Mouse (Mus musculus) limb, embryonic 14.5 days (tissue): ENCODE data around the gene Epyc. TPM values are rescaled to one million over a fixed set of nuclear protein-coding genes. Genes with fewer than 3 reads are reported as not detected.

ENCODE experiments used
- ATAC-seq: fragments of 200-750 bp; cut with Nextera tagmentation; 2 replicates; pipeline ENCODE4 v1.8.0; 2017; ENCODE audit warnings: low read depth, moderate number of reproducible peaks, moderate TSS enrichment; ENCODE audit not compliant: low FRiP score
- DNase-seq: peaks from one replicate; pipeline ENCODE4 v3.0.0-alpha.2; 2015; ENCODE audit warnings: low spot score
- H3K27ac ChIP-seq: fragments of 300-500 bp; sonication (generic); replicated peaks from 2 replicates; pipeline ENCODE4 v1.5.1; 2014; ENCODE audit warnings: low read depth, mild to moderate bottlenecking, low read length, moderate library complexity, mixed read lengths
- H3K27me3 ChIP-seq: fragments of 300-500 bp; sonication (generic); 2 replicates; pipeline ENCODE4 v1.6.1; 2014; ENCODE audit warnings: low read length, mixed read lengths; ENCODE audit not compliant: control insufficient read depth, insufficient read depth
- H3K36me3 ChIP-seq: fragments of 300-500 bp; sonication (generic); 2 replicates; pipeline ENCODE4 v1.6.1; 2014; ENCODE audit warnings: mild to moderate bottlenecking, low read length, moderate library complexity, mixed read lengths; ENCODE audit not compliant: control insufficient read depth, insufficient read depth
- H3K4me1 ChIP-seq: fragments of 300-500 bp; sonication (generic); 2 replicates; pipeline ENCODE4 v1.6.1; 2014; ENCODE audit warnings: antibody characterized with exemption, low read length, mixed read lengths; ENCODE audit not compliant: control insufficient read depth, insufficient read depth
- H3K4me2 ChIP-seq: fragments of 300-500 bp; sonication (generic); replicated peaks from 2 replicates; pipeline ENCODE4 v1.6.1; 2014; ENCODE audit warnings: low read depth, mild to moderate bottlenecking, low read length, moderate library complexity; ENCODE audit not compliant: severe bottlenecking
- H3K4me3 ChIP-seq: fragments of 300-500 bp; sonication (generic); replicated peaks from 2 replicates; pipeline ENCODE4 v1.5.1; 2014; ENCODE audit warnings: low read length
- H3K9ac ChIP-seq: fragments of 300-500 bp; sonication (generic); 2 replicates; pipeline ENCODE4 v1.6.1; 2014; ENCODE audit warnings: mild to moderate bottlenecking, low read depth, low read length, moderate library complexity; ENCODE audit not compliant: severe bottlenecking
- H3K9me3 ChIP-seq: fragments of 300-500 bp; sonication (generic); 2 replicates; pipeline ENCODE4 v1.6.1; 2016; ENCODE audit warnings: low read length; ENCODE audit not compliant: control insufficient read depth
- POLR2A ChIP-seq: fragments of 200-500 bp; IDR thresholded peaks from 2 replicates; pipeline ENCODE4 v1.8.0; 2012; ENCODE audit warnings: inconsistent platforms, mild to moderate bottlenecking, moderate library complexity, borderline replicate concordance; ENCODE audit not compliant: insufficient read depth, insufficient read length; ENCODE audit errors: extremely low read depth
- WGBS: fragments of 180-500 bp; shearing (Covaris S2); extraction: QIAGEN DNeasy Blood & Tissue Kit; methylation state at CpG from one replicate; pipeline ENCODE4 v1.1.7; 2014; 5-methylcytosine and 5-hydroxymethylcytosine counted together
- polyA plus RNA-seq, 2 experiments: library from polyadenylated mRNA; depleted of rRNA in 1 of 2; stranded (reverse) in 1 of 2; unstranded in 1 of 2; fragments of >200 nt; fragmentation: Nextera tagmentation in 1 of 2; extraction: Ambion mirVana in 1 of 2; gene quantifications; 2 replicates each; pipeline versions ENCODE4 v1.2.1 to v1.2.3; 2012 to 2014

Gene Epyc
- polyA plus RNA-seq, 2 experiments: 38.4 to 79.8 TPM

GRCm38 (mm10) chr10:97624381-97624780 is 19.5 kb upstream of the Epyc start:
- Histone ChIP-seq H3K36me3 (no peaks in the 10 kb centered on the region), H3K4me3 (no peak overlapping the region), H3K27me3 (no peaks in the 10 kb centered on the region), H3K9ac (no peak overlapping the region), H3K4me1 (peaks cover 4% of the 10 kb centered on the region), H3K9me3 (no peaks in the 10 kb centered on the region), H3K4me2 (no peak overlapping the region), H3K27ac (peak overlapping the region; percentile 19; the same call in 1 of the 2 replicates)
- ATAC-seq (no peak), DNase-seq (peak; percentile 73)
- no peak for TF ChIP-seq POLR2A
- WGBS: 21% methylated on average over 2 of the region's 2 CpGs

GRCm38 (mm10) chr10:97625116-97625515 is 18.8 kb upstream of the Epyc start:
- no peak for ATAC-seq
- H3K27ac ChIP-seq: peak overlapping the region; percentile 55; the same call in 1 of the 2 replicates

GRCm38 (mm10) chr10:97626543-97626942 is 17.3 kb upstream of the Epyc start:
- ATAC-seq: no peak
- 37% methylated on average over 1 of the region's 1 CpGs for WGBS
- Histone ChIP-seq H3K9ac (no peak overlapping the region), H3K4me2 (no peak overlapping the region), H3K4me3 (no peak overlapping the region), H3K27me3 (no peaks in the 10 kb centered on the region), H3K27ac (peak overlapping the region; percentile 61), H3K9me3 (no peaks in the 10 kb centered on the region), H3K4me1 (peaks cover 4% of the 10 kb centered on the region), H3K36me3 (no peaks in the 10 kb centered on the region)
- no peak for TF ChIP-seq POLR2A
- DNase-seq: peak; percentile 47

More at GRCm38 (mm10) chr10:97625116-97625515, 18.8 kb upstream of the Epyc start:
- H3K4me1 ChIP-seq: peaks cover 4% of the 10 kb centered on the region
- H3K4me3 ChIP-seq: no peak overlapping the region
- no peaks in the 10 kb centered on the region for H3K9me3 ChIP-seq
- no peak overlapping the region for H3K9ac ChIP-seq
- no peak overlapping the region for H3K4me2 ChIP-seq
- peak; percentile 64 for DNase-seq
- no peaks in the 10 kb centered on the region for H3K27me3 ChIP-seq
- no peak for TF ChIP-seq POLR2A
- 26% methylated on average over 4 of the region's 4 CpGs for WGBS
- H3K36me3 ChIP-seq: no peaks in the 10 kb centered on the region

GRCm38 (mm10) chr10:97631061-97631460 is 12.8 kb upstream of the Epyc start:
- DNase-seq: no peak
- Histone ChIP-seq H3K36me3 (no peaks in the 10 kb centered on the region), H3K27ac (no peak overlapping the region), H3K4me1 (peaks cover under 1% of the 10 kb centered on the region), H3K4me2 (no peak overlapping the region), H3K9ac (no peak overlapping the region), H3K4me3 (no peak overlapping the region), H3K27me3 (no peaks in the 10 kb centered on the region), H3K9me3 (no peaks in the 10 kb centered on the region)
- 88% methylated on average over 3 of the region's 3 CpGs for whole genome bisulfite sequencing
- no peak for TF ChIP-seq POLR2A
- no peak for ATAC-seq

GRCm38 (mm10) chr10:97641926-97642325 is 1.9 kb upstream of the Epyc start:
- Histone ChIP-seq H3K4me2 (no peak overlapping the region), H3K4me3 (no peak overlapping the region), H3K36me3 (no peaks in the 10 kb centered on the region), H3K9ac (no peak overlapping the region), H3K27me3 (no peaks in the 10 kb centered on the region), H3K27ac (no peak overlapping the region), H3K9me3 (no peaks in the 10 kb centered on the region), H3K4me1 (no peaks in the 10 kb centered on the region)
- DNase-seq (no peak), ATAC-seq (no peak)
- WGBS: 84% methylated on average over 2 of the region's 2 CpGs
- TF ChIP-seq POLR2A: no peak

GRCm38 (mm10) chr10:97650334-97650733 is 6.5 kb downstream of the Epyc start:
- WGBS: 44% methylated on average over 2 of the region's 2 CpGs
- no peak for TF ChIP-seq POLR2A
- DNase-seq: no peak
- Histone ChIP-seq H3K4me2 (no peak overlapping the region), H3K9ac (no peak overlapping the region), H3K4me1 (peaks cover 2% of the 10 kb centered on the region; the same call in 1 of the 2 replicates), H3K9me3 (no peaks in the 10 kb centered on the region), H3K27me3 (no peaks in the 10 kb centered on the region), H3K27ac (no peak overlapping the region), H3K4me3 (no peak overlapping the region), H3K36me3 (no peaks in the 10 kb centered on the region)
- no peak for ATAC-seq
